Mouse (Mus musculus) heart, embryonic 11.5 days (tissue): ENCODE measurements around the gene Lyrm9. TPM values are rescaled to one million over a fixed set of nuclear protein-coding genes. Genes with fewer than 3 reads are reported as not detected.

ENCODE experiments used
- ATAC-seq: fragments of 200-750 bp; cut with Nextera tagmentation; replicated peaks from 2 replicates; pipeline ENCODE4 v1.8.0; 2017; ENCODE audit warnings: moderate library complexity; ENCODE audit not compliant: insufficient number of reproducible peaks, low FRiP score, low TSS enrichment
- H3K27ac ChIP-seq: fragments of 300-500 bp; sonication (generic); 2 replicates; pipeline ENCODE4 v1.5.1; 2014; ENCODE audit warnings: mild to moderate bottlenecking, low read depth, low read length
- H3K27me3 ChIP-seq: fragments of 300-500 bp; sonication (generic); 2 replicates; pipeline ENCODE4 v1.6.1; 2014; ENCODE audit warnings: mild to moderate bottlenecking, low read length, mixed read lengths; ENCODE audit not compliant: control insufficient read depth, insufficient read depth
- H3K36me3 ChIP-seq: fragments of 300-500 bp; sonication (generic); 2 replicates; pipeline ENCODE4 v1.6.1; 2014; ENCODE audit warnings: mild to moderate bottlenecking, low read length, moderate library complexity, mixed read lengths; ENCODE audit not compliant: control insufficient read depth, insufficient read depth
- H3K4me1 ChIP-seq: fragments of 300-500 bp; sonication (generic); 2 replicates; pipeline ENCODE4 v1.6.1; 2014; ENCODE audit warnings: low read length; ENCODE audit not compliant: control insufficient read depth, insufficient read depth
- H3K4me2 ChIP-seq: fragments of 300-500 bp; sonication (generic); 2 replicates; pipeline ENCODE4 v1.6.1; 2014; ENCODE audit warnings: mild to moderate bottlenecking, moderate library complexity
- H3K4me3 ChIP-seq: fragments of 300-500 bp; sonication (generic); 2 replicates; pipeline ENCODE4 v1.5.1; 2014; ENCODE audit warnings: low read depth, low read length
- H3K9ac ChIP-seq: fragments of 300-500 bp; sonication (generic); 2 replicates; pipeline ENCODE4 v1.6.1; 2014; ENCODE audit warnings: mild to moderate bottlenecking, low read depth, low read length, moderate library complexity
- H3K9me3 ChIP-seq: fragments of 300-500 bp; sonication (generic); replicated peaks from 2 replicates; pipeline ENCODE4 v1.6.1; 2016; ENCODE audit warnings: low read length; ENCODE audit not compliant: control insufficient read depth
- WGBS: fragments of 180-500 bp; shearing (Covaris S2); extraction: QIAGEN DNeasy Blood & Tissue Kit; methylation state at CpG from one replicate; pipeline ENCODE4 v1.1.7; 2014; ENCODE audit not compliant: insufficient replicate concordance; 5-methylcytosine and 5-hydroxymethylcytosine counted together
- polyA plus RNA-seq: library from polyadenylated mRNA; unstranded; fragments of >200 nt; fragmentation: Nextera tagmentation; extraction: Ambion mirVana; gene quantifications from 2 replicates; pipeline ENCODE4 v1.2.1, GENCODE M21; 2014

Gene Lyrm9
- polyA plus RNA-seq, 1 experiment from 2014 or later = 27.4 TPM

DNA sequence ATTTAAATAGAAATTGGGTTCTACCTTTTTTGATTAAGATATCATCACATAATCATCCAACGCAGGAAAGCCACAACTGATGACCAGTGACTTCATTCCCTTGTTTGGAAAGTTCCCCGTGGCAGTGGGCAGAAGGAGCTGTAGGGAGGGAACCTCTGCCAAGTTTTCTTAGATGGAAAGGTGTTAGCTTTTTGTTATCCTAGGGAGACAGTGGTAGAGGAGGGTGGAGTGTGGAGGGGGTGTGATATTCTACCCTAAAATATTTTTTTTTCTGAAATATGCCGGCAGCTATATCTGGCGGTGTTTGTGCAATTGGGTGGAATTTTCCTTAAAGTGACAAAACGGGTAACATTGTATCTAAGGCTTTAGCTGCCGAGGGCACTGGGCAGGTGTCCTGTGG, 21.2 kb upstream of the Lyrm9 start:
- no peak overlapping the region for H3K4me3 ChIP-seq
- no peak overlapping the region for H3K9ac ChIP-seq
- no peak for ATAC-seq
- H3K4me1 ChIP-seq = peaks cover 3% of the 10 kb centered on the region; the same call in 1 of the 2 replicates
- 63% methylated on average over 6 of the region's 6 CpGs for WGBS
- H3K4me2 ChIP-seq = no peak overlapping the region
- no peaks in the 10 kb centered on the region for H3K27me3 ChIP-seq
- no peaks in the 10 kb centered on the region for H3K9me3 ChIP-seq
- no peak overlapping the region for H3K27ac ChIP-seq
- H3K36me3 ChIP-seq = no peaks in the 10 kb centered on the region

DNA sequence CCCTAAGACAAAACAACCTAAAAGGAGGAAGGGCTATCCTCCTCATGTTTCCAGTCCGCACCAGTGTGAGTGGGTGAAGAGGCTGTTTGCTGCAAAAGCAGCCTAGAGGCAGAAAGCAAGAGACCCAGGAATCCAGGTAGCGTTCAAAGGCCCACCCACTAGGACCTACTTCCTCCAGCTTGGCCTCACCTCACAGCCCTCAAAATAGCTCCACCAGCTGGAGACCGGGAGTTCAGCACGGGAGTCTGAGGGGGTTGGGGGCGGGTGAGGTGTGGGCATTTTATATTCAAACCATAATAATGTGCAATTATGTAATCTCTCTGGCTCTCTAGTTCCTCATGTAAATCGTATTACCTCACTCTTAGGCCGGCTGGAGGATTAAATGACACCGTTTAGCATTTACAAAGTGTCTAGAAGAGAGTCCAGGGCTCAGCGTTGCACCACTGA, 20.7 kb upstream of the Lyrm9 start:
- Histone ChIP-seq H3K4me3 (no peak overlapping the region), H3K36me3 (no peaks in the 10 kb centered on the region), H3K9me3 (no peaks in the 10 kb centered on the region), H3K27me3 (no peaks in the 10 kb centered on the region), H3K4me1 (peaks cover 3% of the 10 kb centered on the region; the same call in 1 of the 2 replicates), H3K9ac (no peak overlapping the region), H3K4me2 (no peak overlapping the region), H3K27ac (no peak overlapping the region)
- WGBS = 52% methylated on average over 9 of the region's 9 CpGs
- ATAC-seq = no peak

DNA sequence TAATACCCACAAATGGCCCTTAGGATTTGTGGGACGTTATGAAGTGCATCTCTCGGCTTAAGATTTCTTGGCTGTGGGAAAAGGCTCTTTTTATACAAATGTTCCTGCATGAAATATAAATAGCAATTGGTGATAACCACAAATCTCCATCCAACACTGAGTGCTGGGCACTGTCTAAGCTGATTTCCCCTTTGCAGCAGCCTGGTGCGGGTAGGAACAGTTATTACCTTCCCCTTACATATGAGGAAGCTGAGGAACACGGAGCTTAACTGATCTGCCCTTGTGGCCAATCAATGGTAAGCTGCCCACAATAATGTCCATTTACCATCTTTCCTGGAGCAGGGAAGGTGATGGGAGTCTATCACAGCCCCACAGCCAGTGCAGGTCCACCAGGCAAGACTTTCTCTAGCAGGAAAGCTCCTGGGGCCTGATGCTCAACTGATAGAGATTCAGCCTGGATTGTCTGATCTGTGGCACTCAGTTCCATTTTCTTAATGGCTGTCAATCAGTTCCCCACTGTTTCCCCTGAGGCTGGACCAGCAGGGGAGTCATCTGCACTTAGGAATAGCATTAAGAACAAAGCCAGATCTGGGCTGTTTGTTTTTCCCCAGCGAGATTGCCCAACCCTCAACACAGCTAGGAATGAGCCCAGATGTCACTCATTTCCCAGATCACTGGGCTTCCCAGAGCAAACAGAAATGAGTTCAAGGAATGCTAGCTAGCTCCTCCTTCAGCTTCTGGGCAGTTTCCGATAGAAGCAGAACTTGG, 18.9 kb upstream of the Lyrm9 start:
- no peak overlapping the region for H3K4me2 ChIP-seq
- H3K27ac ChIP-seq = no peak overlapping the region
- H3K9me3 ChIP-seq = no peaks in the 10 kb centered on the region
- no peak overlapping the region for H3K4me3 ChIP-seq
- H3K36me3 ChIP-seq = no peaks in the 10 kb centered on the region
- 0 out of 2 replicates have a peak, but pooled peaks cover 2% of the 10 kb centered on the region for H3K27me3 ChIP-seq
- WGBS = 52% methylated on average over 6 of the region's 6 CpGs
- H3K9ac ChIP-seq = no peak overlapping the region
- peaks cover 3% of the 10 kb centered on the region; the same call in 1 of the 2 replicates for H3K4me1 ChIP-seq
- ATAC-seq = no peak

DNA sequence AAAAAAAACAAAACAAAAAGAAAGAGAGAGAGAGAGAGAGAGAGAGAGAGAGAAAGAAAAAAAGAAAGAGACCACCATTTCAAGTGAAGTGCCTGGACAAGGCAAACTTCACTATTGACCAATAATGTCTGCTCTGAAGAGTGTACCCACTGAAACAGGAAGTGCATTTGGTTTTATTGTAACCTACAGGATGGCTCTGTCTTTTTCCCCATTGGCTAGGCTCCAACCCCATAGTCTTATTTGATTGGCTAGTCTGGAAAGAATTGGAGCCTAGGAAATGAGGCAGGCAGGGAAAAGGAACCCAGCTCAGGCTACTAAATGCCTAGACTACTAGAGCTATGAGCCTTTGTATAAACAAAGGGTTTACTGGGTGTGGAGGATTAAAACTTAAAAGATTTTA, 17.0 kb upstream of the Lyrm9 start:
- Histone ChIP-seq H3K9me3 (no peaks in the 10 kb centered on the region), H3K9ac (no peak overlapping the region), H3K4me3 (no peak overlapping the region), H3K4me1 (no peaks in the 10 kb centered on the region), H3K27me3 (0 out of 2 replicates have a peak, but pooled peaks cover 2% of the 10 kb centered on the region), H3K4me2 (no peak overlapping the region), H3K36me3 (no peaks in the 10 kb centered on the region), H3K27ac (no peak overlapping the region)
- ATAC-seq = no peak

DNA sequence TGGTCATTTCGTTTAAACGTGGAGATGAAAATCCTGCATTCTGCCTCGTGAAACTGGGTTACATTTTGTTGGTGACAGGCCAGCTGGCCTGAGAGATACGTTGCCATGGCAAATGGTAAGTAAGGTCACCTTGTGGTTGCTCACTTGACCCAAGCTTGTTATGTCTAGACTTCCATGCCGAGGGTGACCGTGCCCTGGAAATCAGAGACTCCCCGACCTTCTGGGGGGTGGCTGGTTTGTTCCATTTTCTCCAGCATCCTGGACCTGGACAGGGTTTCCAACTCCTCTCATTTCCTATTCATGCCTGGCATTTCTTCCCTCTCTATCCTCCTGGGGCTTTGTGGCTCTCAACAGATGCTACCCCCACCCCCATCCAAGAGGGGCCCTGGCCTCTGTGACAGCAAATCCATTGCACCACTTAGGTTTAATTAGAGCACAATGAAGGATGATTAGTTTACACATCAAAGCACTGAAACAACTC, 11.9 kb upstream of the Lyrm9 start:
- 68% methylated on average over 7 of the region's 7 CpGs for WGBS

DNA sequence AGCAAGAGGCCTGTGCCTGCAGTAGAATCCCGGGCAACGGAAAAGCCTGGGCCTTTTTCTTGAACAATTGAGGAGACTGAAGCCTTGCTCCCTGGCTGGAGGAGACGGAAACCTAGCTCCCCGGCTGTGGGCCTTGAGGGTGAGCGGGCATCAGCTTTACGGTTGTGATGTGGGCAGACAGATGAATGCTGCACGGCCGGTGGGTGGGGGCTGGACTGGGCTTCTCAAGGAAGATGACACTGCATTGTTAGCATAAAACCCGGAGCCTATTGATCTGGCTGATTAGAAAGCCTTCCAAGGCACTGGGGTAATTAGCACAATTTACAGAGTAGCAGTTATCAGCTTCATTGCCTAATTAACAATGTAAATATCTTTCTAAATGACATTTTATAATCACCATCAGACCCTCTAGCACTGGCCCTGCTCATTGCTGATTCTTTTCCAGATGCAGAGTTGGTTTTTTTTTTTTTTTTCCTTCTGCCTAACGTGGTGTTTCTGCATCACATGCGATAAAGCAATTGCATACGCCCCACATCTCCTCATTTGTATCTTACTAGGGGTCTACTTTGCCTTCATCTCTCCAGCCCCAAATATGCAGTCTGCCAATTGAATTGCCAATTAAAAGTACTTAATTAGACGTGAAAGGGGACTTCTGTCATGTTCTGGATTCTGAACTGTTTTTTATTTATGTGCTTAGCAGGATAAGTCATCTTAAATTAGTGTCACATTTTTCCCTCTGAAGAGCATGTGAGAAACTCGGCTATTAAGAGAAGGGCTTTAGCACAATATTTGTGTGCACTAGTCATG, 10.2 kb upstream of the Lyrm9 start:
- H3K27ac ChIP-seq = no peak overlapping the region
- peaks cover 4% of the 10 kb centered on the region; the same call in 1 of the 2 replicates for H3K4me1 ChIP-seq
- no peaks in the 10 kb centered on the region for H3K9me3 ChIP-seq
- H3K4me2 ChIP-seq = no peak overlapping the region
- no peaks in the 10 kb centered on the region for H3K36me3 ChIP-seq
- 69% methylated on average over 14 of the region's 14 CpGs for WGBS
- 0 out of 2 replicates have a peak, but pooled peaks cover 2% of the 10 kb centered on the region for H3K27me3 ChIP-seq
- H3K9ac ChIP-seq = no peak overlapping the region
- H3K4me3 ChIP-seq = no peak overlapping the region
- no peak for ATAC-seq

More for the DNA sequence above, 11.9 kb upstream of the Lyrm9 start:
- Histone ChIP-seq H3K9ac (no peak overlapping the region), H3K27me3 (0 out of 2 replicates have a peak, but pooled peaks cover 2% of the 10 kb centered on the region), H3K4me3 (no peak overlapping the region), H3K9me3 (no peaks in the 10 kb centered on the region), H3K4me1 (no peaks in the 10 kb centered on the region), H3K36me3 (no peaks in the 10 kb centered on the region), H3K4me2 (no peak overlapping the region), H3K27ac (no peak overlapping the region)
- no peak for ATAC-seq

DNA sequence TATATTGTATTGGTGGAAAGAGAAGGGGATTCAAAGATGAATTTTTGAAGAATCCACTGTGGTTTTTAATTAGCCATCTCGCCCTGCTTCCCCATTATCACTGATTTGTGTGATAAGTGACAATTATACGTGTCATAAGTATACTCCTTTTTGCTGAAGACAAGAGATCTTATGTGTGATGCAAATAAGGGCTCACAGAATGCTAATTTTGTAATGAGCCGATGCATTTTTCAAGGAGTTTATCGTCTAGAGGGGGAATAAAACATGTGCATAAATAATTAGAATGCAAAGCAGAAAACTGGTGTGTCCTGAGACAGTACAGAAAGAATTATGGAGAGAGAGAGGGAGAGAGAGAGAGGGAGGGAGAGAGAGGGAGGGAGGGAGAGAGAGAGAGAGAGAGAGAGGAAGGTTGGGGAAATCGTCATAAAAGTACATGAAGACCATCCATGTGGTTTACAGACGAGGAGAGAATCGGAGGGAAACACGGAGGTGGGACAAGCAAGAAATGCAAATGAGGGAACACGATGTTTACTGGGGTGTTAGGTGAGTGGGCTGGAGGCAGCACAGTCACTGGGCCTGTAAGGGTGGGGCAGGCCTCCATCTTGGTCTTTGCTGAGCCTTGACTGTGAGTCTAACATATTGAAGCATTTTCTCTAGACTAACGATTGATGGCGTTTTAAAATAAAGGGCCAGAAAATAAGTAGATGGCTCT, 8.9 kb upstream of the Lyrm9 start:
- Histone ChIP-seq H3K27ac (no peak overlapping the region), H3K9ac (no peak overlapping the region), H3K27me3 (0 out of 2 replicates have a peak, but pooled peaks cover under 1% of the 10 kb centered on the region), H3K4me2 (no peak overlapping the region), H3K4me1 (peaks cover 4% of the 10 kb centered on the region; the same call in 1 of the 2 replicates), H3K9me3 (no peaks in the 10 kb centered on the region), H3K4me3 (no peak overlapping the region), H3K36me3 (no peaks in the 10 kb centered on the region)
- WGBS = 82% methylated on average over 11 of the region's 11 CpGs
- ATAC-seq = no peak

DNA sequence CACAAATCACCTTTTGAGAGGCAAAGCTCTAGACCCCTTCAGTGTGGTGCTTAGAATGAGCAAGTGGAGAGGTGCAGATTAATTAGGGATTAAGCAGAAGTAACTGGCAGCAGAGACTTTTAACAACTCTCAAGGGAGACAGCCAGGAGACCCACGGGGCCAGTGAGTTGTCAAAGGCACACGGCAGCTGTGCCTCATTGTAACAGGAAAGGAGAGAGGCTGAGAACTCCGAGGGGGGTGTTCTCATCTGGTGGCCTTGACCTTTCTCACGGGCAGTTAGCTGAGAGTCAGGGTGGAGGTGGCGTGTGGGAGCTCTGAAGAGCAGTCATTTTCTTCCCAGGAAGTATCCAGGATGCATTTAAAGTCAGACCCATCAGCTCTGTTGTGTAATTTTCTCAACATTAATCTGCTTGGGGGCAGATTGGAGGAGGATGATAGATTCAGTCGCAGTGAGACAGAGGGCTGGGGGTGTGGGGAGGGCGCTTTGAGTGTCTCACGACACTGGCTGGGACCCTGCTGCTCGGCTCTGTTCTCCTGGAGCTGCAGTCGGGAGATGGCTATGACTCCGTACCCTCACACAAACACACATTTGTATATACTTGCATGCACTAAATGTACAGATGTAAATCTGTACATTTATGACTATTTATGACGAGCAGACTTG, 5.9 kb upstream of the Lyrm9 start:
- peaks cover 4% of the 10 kb centered on the region; the same call in 1 of the 2 replicates for H3K4me1 ChIP-seq
- H3K27ac ChIP-seq = no peak overlapping the region
- 28% methylated on average over 12 of the region's 12 CpGs for WGBS
- H3K4me2 ChIP-seq = no peak overlapping the region
- no peak for ATAC-seq
- no peaks in the 10 kb centered on the region for H3K9me3 ChIP-seq
- no peaks in the 10 kb centered on the region for H3K27me3 ChIP-seq
- H3K9ac ChIP-seq = no peak overlapping the region
- H3K36me3 ChIP-seq = no peaks in the 10 kb centered on the region
- H3K4me3 ChIP-seq = no peak overlapping the region
